Mouse (Mus musculus) testis, postnatal 10 days (tissue): ENCODE measurements around the gene Polr3c.
"Not testable (repeated sequence)": the region's sequence is repeated elsewhere in the genome, so short reads cannot be mapped to it uniquely, and the experiment has no call there.

Experiments used
- DNase-seq: peaks from one replicate; pipeline ENCODE4 v3.0.0; 2021; ENCODE audit warnings: low spot score

The Polr3c gene

DNA sequence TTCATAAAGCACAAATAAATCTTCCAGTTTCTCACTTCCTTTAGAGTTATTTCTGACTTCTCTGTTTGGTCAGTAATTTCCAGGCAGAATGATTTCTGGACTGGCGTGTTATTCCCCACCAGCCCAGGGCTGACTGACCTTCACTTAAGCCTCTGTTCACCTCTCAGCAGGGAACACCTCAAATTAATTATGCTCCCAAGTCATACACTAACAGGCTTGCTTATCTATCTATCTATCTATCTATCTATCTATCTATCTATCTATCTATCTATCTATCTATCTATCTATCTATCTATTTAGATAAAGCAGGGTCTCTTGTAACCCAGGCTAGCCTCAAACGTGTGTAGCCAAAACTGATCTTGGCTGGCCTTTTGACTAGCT is 18.8 kb downstream of the Polr3c start:
- no peak for DNase-seq

DNA sequence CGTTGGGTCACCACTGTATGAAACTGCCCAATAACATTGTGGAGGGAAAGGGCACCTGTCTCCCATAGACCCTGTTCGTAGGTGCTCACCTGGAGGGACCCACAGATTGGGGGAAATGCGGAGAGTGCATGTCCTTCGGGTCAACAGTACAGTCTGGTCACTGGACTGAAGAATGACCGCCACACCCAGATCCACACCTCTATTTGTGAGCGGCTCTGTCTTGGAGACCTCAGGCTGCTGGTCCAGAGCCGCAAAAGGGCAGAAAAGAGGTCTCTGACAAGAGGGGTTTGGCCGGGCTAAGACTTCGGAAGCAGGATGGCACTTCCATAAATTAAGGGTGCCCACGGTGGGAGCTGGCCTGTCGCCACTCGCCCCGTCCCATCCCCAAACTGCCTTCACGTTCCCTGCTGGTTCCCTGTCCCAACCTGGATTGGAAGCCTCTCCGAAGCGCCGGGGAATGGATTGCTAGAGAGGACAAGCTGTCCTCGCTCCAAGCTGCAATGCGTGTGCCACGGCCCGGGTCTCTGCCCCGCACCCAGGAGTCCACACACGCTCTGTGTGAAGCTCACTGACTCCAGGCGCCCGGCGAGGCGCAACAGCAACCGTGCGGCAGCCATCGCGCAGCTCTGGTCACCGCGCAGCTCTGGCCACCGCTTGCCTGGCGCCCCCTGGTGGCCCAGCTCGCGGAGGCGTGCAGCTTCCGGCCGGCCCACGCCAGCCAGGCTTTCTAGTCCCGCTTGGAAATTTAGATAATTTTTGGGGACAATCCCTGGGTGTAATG is 19.3 kb downstream of the Polr3c start, which contains the start of gene Nudt17:
Nudt17 (minus strand) TSS at position 660 of the 781 bp plus-strand sequence.
- DNase-seq: peak; percentile 93

DNA sequence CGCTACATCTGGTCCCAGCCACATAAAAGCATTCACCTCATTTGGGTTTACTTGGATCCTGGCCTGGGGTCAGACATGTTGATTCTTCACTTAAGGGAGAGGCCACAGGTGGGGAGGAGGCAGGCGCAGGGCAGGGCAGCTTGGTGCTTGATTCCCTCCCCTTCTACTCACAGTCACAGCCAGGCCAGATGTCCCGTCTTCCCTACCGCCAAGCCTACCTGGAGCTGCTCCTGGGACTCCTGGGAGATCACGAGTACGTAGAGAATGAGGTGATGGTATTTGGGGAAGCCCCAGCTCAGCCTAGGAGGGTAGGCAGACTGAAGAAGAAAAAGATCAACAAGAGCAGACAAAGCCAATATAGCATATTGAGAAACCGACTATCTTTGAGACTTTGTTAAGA is 20.4 kb downstream of the Polr3c start:
- no peak for DNase-seq

DNA sequence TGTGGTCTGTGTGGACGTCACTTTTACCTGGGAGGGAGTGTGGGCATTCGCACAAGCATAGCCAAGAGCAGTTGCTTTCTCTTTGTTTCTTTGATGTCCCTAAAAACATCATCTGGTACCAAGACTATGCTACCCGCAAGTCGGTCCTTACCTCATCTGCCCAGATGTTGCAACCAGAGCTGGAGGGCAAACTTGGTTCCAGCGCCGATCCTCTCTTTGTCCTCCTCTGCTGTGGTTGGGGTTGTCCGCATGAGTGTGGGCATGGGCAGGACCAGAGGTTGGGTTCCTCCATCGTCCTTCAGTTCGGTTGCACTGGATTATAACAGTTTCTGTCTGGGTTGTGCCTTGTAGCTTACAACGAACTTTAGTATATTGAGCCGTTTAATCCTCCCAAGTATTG is 21.2 kb downstream of the Polr3c start:
- no peak for DNase-seq

DNA sequence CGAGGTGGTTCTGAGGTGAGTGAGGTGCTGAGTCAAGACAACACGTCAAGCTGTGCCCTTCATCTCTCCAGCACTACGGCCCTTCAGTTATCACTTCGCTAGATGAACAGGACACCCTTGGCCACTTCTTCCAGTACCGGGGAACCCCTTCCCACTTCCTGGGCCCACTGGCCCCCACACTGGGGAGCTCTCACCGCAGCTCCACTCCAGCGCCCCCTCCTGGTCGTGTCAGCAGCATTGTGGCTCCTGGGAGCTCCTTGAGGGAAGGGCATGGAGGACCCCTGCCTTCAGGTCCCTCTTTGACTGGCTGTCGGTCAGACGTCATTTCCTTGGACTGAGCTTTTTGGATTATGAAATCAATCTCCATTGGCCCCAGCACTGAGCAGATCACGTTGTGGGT is 22.6 kb downstream of the Polr3c start:
- peak; percentile 72 for DNase-seq

DNA sequence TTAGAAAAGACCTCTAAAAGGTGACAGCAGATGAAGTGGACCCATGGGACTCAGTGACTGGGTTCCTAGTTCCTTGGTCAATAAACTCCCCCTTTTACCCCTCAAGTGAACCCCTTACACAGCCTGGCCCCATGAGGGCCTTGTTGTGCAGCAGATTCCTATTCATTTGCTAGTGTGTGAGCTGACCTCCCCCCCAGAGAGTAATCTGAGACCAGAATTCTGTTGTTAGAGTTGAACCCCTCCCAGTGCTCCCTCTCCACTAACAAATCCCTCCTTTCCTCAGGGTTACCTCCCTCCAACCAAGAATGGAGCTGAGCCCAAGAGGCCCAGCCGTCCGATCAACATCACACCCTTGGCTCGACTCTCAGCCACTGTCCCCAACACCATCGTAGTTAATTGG is 26.4 kb downstream of the Polr3c start:
- no peak for DNase-seq

DNA sequence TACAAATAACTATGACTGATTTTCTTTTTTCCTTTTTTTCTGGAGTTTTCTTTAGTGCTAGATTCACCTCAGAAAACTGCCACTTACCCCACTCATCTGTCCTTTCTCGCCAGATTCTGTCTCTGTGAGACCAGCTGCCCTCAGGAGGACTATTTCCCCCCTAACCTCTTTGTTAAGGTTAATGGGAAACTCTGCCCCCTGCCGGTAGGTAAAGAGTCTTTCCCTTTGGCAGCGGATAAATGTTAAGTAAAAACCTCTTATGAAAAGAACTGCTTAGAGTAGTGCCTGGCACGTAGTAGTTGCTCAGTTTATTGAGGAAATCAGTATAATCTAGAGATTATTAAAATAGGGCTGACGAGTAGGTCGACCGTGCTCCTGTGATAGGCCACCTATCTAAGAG is 27.1 kb downstream of the Polr3c start:
- no peak for DNase-seq

DNA sequence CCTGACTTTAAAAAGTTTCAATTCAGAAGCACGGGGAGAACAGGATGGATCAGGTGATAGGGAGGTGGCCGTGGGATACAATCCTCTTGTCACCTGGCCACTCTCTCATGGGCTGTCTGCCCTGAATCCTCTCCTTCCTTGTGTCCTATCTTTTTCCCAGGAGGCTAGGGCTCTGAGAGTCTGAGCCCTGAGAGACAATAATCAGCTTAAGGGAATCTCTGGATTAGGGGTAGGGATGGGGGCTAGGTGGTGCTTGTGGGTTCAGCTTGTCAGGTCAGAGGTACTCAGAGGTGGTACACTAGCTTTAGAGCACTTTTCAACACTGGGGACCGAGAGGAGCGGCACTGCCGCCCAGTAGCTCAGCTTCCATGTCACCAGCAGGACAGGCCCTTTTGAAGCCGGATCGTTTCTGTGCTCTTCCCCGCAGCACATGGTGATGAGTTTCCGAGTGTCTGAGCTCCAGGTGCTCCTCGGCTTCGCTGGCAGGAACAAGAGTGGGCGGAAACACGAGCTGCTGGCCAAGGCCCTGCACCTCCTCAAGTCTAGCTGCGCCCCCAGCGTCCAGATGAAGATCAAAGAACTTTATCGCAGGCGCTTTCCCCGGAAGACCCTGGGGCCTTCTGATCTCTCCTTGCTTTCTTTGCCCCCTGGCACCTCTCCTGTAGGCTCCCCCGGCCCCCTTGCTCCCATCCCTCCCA is 28.3 kb downstream of the Polr3c start:
- DNase-seq: no peak

DNA sequence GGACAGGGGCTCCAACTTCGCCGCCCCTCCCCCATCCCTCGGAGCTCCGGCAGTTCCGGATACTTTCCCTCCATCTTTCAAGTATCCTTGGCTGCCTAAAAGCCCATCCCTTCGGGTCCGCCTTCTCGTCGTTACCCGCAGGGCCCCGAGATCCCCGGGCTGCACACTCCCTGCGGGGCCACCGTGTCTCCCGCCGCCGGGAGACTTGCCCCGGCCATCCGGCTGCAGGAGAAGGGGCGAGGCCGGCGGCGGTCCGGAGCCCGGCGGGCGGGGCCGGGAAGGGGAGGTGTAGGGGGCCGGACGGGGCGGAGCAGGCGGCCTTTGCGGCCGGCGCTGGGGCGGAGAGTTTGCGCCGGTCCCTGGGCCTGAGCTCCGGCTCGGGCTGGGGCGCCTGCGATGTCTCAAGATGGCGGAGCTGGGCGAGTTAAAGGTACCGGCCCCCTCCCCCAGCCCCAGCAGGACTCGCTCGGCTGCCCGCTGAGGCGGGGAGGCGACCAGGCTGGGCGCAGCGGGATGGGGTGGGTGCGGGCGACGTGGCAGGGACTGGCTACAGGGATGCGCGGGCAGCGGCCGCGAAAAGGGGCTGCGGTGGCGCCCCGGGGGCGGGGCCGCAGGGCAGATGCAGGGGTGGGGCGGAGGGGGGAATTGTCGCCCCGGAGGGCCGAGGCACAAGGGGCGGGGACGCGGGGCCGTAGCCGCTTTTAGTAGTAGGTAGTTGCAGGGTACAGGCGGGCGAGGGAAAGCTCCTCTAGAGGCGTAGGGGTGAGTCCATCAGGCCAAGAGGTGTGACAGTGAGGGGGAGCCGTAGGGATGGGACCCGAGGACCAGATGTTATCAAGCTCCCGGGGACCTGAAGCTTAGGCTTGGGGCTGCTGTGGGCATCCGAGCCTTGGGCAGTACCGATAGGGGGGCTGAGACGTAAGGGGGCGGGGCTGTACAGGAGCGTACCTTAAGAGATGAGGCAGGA is 30.4 kb downstream of the Polr3c start:
- peak; percentile 93 for DNase-seq

DNA sequence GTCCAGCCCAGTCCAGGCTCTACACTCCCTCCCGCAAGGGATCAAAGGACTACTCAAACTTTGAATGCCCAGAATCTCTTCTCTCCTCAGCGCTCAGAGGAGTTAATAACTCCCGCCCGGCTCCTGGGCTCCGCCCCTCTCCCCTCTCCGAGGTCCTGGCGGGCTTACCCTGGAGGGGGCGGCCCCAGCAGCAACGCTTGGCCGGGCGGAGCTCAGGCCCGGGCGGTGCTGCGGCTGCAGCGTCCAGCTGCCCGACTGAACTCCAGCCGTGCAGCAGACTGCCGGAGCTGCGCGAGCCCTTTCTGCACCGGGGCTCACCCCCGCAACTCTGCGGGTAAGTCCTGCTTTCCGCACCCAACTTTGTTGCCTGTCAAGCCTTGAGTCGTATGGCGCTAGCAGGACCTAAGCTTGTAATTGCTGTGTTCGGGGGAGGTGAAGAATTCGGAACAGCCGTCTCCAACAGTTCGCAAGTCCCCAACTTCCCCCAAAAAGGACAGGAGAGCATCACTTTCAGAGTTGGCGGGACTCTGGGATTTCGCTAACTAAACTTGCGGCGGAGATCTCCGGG is 31.1 kb downstream of the Polr3c start, which contains the start of gene Pias3:
Pias3 (plus strand) TSS at position 187 of the 568 bp plus-strand sequence.
- DNase-seq: peak; percentile 90

DNA sequence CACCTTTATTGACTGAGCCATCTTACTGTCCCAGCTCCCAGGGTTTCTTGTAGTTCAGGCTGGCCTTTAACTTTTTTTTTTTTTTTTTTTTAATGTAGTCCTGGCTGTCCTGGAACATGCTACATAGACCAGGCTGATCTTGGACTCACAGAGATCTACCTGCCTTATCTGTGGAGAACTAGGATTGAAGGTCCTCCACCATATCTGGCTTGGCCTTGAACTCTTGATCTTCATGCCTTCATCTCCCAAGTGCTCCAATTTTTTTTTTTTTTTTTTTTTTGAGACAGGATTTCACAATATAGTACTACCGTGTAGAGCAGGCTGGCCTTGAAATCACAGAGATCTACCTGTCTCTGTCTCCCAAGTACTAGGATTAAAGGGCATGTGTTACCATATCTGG is 33.8 kb downstream of the Polr3c start:
- DNase-seq: no peak

DNA sequence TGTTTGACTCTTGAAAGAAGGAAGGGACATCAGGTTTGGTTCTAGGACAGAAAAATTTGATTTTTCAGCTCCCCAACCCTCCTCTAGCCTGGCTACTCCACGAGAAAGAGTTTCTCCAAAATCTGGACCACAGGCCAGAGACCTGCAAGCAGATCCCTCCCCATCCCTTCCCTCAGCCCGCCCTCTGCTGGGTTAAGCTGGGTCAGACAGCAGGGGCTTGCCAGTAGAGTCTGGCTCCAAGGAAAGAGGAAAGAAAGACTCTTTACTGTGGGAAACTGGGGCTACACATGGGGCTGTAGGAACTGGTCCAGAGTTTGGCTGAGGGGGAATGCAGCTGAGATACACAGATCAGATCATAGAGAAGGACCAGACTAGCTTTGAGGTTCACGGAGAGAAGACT is 34.9 kb downstream of the Polr3c start:
- DNase-seq: peak; percentile 74

DNA sequence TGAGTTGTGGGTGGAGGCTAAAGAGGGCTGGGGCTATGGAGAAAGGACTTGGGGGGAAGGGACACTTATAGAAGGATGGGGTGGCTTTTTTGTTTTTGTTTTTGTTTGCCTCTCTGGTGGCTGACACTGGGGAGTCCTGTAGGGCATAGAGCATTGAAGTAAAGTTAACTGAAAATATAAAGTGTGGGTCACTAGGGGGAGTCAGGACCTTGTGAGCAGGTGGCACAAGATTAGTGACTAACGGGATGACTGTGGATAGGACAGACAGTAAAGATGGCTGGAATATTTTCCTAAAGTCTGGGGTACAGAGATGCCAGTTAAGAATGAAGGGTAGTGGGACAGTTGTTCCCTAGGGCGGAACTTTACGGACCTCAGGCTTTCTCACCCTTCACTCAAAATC is 37.1 kb downstream of the Polr3c start:
- DNase-seq: no peak

DNA sequence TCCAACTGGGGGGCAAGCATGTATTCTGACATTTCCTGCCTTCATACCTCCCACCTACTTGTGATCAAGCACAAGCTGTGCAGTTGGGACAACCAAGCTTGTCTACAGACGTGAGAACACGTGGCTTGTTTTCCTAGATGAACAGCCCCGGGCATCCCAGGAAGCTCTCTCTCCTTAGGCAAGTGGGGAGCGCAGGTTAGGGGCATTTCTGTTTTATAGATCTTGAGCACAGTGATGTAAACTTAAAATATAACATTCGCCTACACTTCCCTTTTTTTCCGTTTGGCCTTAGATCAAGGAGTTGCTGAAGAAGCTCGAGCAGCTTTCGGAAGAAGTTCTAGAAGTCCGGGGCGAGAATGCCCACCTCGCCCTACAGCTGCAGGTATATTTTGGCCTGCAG is 38.6 kb downstream of the Polr3c start:
- DNase-seq: no peak

DNA sequence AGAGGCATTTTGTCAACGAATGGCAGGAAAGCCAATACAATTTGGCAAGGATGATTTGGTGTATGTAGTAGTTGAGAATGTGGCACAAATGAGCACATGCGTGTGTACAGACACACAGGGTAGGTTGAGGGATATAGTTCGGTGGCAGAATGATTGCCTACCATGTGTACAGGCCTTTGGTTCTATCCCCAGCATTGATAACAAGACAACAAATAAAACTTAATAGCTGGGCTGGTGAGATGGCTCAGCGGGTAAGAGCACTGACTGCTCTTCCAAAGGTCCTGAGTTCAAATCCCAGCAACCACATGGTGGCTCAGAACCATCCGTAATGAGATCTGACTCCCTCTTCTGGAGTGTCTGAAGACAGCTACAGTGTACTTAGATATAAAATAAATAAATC is 41.4 kb downstream of the Polr3c start:
- DNase-seq: not testable (repeated sequence)

DNA sequence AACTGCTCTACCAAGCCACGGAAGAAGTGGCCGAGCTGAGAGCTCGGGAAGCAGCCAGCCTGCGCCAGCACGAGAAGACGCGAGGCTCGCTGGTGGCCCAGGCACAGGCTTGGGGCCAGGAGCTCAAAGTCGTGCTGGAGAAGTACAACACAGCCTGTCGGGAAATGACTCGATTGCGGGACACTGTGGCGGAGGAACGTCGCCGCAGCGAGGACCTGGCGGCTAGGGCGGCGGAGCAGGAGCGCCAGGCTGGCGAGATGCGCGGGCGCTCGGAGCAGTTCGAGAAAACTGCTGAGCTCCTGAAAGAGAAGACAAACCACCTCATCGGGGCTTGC is 42.6 kb downstream of the Polr3c start:
- no peak for DNase-seq

DNA sequence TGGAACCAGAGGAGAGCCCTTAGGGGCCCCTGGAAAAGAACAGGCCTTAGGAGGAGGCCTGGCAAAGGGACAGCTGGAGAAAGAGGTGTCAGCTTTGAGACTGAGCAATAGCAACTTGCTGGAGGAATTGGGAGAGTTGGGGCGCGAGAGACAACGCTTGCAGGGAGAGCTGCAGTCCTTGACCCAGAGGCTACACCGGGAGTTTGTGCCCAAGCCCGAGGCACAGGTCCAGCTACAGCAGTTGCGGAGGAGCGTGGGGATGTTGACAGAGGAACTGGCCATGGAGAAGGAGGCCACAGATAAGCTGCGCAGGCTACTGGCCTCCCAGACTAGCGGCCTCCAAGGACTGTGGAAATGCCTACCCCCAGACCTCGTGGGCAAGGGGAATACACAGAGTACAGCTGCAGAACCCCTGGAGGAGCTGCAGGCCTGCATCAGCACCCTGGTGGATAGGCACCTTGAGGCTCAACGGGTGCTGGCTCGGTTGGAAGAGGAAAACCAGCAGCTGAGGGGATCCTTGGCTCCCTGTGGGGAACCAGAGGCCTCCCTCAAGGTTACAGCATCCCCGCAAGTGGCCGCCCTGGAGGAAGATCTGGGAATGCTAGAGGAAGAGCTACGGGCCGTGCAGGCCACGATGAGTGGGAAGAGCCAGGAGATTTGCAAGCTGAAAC is 43.1 kb downstream of the Polr3c start:
- DNase-seq: peak; percentile 67

DNA sequence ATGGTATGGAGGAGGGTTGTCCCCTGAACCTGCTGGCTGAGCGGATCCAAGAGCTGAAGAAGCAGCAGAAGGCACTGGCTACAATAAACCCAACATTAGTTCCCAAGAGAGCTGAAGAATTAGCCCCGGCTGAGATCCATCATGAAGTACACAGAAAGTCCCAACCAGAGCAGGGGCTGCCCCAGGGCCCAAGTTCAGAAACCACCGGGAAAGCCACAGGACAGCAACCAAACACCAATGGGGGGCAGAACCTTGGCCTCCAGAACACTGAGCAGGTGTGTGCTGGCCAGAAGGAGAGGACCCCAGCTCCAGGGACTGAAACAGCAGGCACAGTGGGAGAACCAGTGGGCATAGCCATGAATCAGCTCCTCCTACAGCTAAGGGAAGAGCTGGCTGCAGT is 43.9 kb downstream of the Polr3c start:
- no peak for DNase-seq

DNA sequence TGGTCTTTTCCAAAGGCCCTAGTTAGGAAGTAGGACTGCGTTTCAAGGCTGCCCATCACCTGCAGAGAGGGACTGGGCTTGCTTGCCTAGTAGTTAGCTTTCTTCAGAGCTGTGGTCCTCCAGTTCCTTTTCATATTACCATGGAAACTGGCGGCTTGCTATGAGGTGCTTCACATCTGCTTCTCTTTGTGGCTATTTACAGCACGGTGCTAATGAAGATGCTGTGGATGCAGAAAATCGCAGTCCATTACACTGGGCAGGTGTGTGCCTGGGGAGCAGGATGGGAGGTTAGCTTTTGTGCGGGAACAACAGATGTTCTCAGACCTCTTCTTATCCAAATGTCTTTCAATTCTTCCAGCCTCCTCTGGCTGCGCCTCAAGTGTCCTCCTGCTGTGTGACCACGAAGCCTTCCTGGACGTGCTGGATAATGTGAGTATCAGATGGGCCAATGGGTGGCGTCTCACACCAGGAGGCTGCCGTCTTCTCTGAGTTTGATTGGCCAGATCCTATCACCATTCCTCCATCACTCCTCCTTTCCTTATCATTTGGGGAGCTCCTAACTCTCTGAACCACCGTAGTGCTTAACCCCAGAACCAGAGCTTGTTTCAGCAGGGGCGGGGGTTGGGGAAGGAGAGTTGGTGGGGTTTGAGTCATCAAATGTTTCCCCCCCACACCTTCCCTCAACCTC is 47.0 kb downstream of the Polr3c start:
- DNase-seq: no peak

DNA sequence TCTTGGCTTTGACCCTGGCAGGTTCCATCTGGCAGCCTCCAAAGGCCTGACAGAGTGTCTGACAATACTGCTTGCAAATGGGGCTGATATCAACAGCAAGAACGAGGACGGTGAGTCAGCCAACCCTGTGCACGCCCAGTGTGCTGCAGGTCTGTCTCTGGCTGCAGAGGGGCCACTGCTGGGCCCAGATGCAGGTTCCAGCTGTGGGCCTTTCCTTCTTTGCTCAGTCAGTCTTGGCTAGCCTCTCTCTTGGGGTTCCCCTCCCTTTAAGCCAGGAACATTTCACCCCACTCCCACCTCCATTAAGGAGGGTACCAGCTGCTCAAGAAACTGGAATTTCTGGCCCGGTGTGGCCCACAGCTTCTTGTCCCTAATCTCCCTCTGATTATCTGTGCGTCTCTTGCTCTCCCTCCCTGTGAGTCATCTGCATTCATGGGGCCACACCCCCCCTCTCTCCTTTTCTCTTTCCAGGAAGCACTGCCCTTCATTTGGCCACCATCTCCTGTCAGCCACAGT is 48.2 kb downstream of the Polr3c start:
- DNase-seq: no peak

DNA sequence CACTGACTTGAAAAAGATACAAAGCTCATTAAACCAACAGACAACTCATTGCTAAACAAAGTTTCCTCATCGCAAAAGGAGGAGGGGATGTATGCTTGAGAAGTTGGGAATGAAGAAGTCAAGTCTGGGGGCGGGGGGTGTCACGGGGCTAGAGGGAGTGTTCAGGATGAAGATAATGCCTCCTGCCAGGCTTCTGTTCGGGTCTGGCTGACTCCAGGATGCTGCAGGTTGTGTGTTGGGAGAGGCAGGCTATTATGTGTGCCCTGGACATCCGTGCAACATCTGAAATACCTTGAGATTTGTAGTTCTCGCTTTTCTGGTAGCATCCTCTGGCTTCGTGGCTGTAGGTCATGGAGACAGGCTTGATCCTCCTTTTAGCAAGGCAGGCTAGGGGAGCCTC is 49.0 kb downstream of the Polr3c start:
- DNase-seq: no peak
